Mouse (Mus musculus) brain, embryonic 14.5 days (tissue): Measurements from ENCODE around the gene Onecut1.

Experiments used
- CTCF ChIP-seq: fragments of 200-500 bp; IDR thresholded peaks from 2 replicates; pipeline ENCODE4 v1.5.1; 2012; ENCODE audit warnings: inconsistent platforms, mild to moderate bottlenecking, moderate library complexity, borderline replicate concordance; ENCODE audit not compliant: insufficient read depth, insufficient read length; ENCODE audit errors: extremely low read depth
- POLR2A ChIP-seq: fragments of 200-500 bp; IDR thresholded peaks from 2 replicates; pipeline ENCODE4 v1.6.1; 2012; ENCODE audit warnings: mild to moderate bottlenecking, inconsistent platforms, borderline replicate concordance; ENCODE audit not compliant: poor library complexity, insufficient read depth, insufficient read length, severe bottlenecking; ENCODE audit errors: extremely low read depth

GRCm38 (mm10) chr9:74862783-74863654, 1.3 kb downstream of the Onecut1 start:
- no peak for TF ChIP-seq CTCF
- TF ChIP-seq POLR2A = no peak
